Mouse (Mus musculus) lung, postnatal 0 days (tissue): ENCODE data around the gene Slc9a1.

Experiments
- CTCF ChIP-seq: IDR thresholded peaks from 2 replicates; pipeline ENCODE4 v1.5.1; 2016; ENCODE audit warnings: antibody characterized with exemption, mild to moderate bottlenecking
- EP300 ChIP-seq: IDR thresholded peaks from 2 replicates; pipeline ENCODE4 v1.6.1; 2016; ENCODE audit warnings: antibody characterized with exemption, mild to moderate bottlenecking, control low read depth

GRCm38 (mm10) chr4:133371621-133372277 lies 2.2 kb downstream of the Slc9a1 start:
- TF ChIP-seq EP300 (no peak), CTCF (no peak)
